Mouse (Mus musculus): ENCODE measurements at regions not wholly inside any gene's neighbourhood (a gene's known extent, or its start where the extent isn't known, plus 50 kb on each side); places are given as distances from the start of the nearest gene placed in this dataset.

DNA sequence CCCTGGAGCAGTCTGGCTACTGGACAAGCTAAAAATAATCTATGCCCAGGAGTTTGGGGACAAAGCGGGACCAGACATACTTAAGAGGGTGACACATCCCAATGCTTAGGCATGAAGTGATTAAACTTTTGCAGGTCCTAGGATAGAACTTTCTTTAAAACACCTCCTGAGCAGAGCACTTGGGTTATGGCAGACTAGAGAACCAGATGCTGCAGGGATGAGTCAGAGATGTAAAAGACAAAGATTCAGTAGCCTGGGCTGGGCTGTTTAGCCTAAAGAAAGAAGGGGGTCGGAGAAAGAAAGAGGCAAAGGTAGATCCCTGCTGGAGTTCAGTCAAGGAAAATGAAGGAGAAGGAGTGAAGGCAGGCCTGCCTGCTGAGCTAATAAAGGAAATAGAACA lies 249.0 kb downstream of the Pax3 start:
- Histone ChIP-seq H3K27ac (ENCODE audit: low read depth, low read length) (no peak overlapping the region), H3K9me3 (ENCODE audit: control insufficient read depth, low read length) (no peaks in the 10 kb centered on the region), H3K9ac (replicated peaks; ENCODE audit: low read depth, low read length) (no peak overlapping the region), H3K4me3 (ENCODE audit: low read depth, low read length) (no peak overlapping the region), H3K4me2 (ENCODE audit: low read depth, low read length) (no peak overlapping the region), H3K27me3 (ENCODE audit: control insufficient read depth, insufficient read depth, low read length) (no peaks in the 10 kb centered on the region), H3K4me1 (ENCODE audit: control insufficient read depth, insufficient read depth, low read length) (no peaks in the 10 kb centered on the region), H3K36me3 (ENCODE audit: control insufficient read depth, insufficient read depth, low read length) (no peaks in the 10 kb centered on the region)
- 78% methylated on average over 2 of the region's 2 CpGs for WGBS
- ATAC-seq (ENCODE audit: low read depth): no peak

DNA sequence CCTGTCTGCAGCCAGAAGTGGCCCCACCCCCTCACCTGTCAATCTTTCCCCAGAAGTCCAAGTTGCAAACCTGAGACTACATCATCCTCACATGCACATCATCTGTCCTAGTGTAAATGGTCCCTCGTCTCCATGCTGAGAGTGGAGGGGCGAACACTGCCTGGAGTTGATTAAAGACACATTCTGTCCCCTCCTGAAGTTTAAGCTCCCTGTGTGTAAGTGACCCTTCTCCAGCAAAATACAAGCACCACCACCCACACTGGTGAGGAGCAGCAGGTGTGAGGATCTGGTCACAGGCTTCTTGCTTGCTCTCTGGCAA lies 252.6 kb downstream of the Pax3 start:
- Histone ChIP-seq H3K36me3 (ENCODE audit: control insufficient read depth, insufficient read depth, low read length) (no peaks in the 10 kb centered on the region), H3K9me3 (ENCODE audit: control insufficient read depth, low read length) (no peaks in the 10 kb centered on the region), H3K4me2 (ENCODE audit: low read depth, low read length) (no peak overlapping the region), H3K4me1 (ENCODE audit: control insufficient read depth, insufficient read depth, low read length) (no peaks in the 10 kb centered on the region), H3K27me3 (ENCODE audit: control insufficient read depth, insufficient read depth, low read length) (no peaks in the 10 kb centered on the region), H3K4me3 (ENCODE audit: low read depth, low read length) (no peak overlapping the region), H3K9ac (replicated peaks; ENCODE audit: low read depth, low read length) (no peak overlapping the region), H3K27ac (ENCODE audit: low read depth, low read length) (no peak overlapping the region)
- no peak for ATAC-seq (ENCODE audit: low read depth)
- WGBS: 67% methylated on average over 2 of the region's 2 CpGs

DNA sequence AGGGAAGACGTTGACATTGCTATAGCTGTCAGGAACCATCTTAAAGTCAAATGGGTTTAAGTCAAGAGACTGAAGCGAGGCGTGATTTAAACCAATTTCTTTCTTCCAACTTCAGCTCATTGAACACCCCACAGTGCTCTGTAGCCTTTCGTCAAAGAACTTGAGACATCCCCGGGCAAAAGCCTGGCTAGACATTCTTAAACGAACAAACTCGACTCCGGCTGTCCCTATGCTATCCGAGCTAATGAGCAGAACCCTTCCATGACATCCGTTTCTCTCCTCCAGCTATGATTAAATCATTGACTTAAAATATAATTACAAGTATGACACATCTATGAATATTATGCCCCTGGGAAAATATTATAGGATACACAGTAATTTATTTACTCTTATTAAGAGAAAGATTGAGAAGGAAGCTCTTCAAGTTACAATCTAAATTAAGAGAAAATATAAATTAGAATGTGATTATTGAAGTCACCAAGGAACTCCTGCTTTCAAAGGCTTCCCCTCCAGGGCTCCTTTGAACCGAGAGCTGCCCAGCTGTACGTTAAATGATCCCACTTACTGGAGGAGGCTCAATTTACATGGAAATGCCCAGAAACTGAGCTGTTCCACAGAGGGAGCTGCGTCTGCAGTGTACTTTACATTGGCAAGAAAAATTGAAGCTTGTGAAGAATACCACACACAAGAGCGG lies 253.2 kb downstream of the Pax3 start:
- Histone ChIP-seq H3K27me3 (ENCODE audit: control insufficient read depth, insufficient read depth, low read length) (no peaks in the 10 kb centered on the region), H3K4me3 (ENCODE audit: low read depth, low read length) (no peak overlapping the region), H3K27ac (ENCODE audit: low read depth, low read length) (no peak overlapping the region), H3K4me1 (ENCODE audit: control insufficient read depth, insufficient read depth, low read length) (no peaks in the 10 kb centered on the region), H3K9me3 (ENCODE audit: control insufficient read depth, low read length) (no peaks in the 10 kb centered on the region), H3K36me3 (ENCODE audit: control insufficient read depth, insufficient read depth, low read length) (no peaks in the 10 kb centered on the region), H3K9ac (replicated peaks; ENCODE audit: low read depth, low read length) (no peak overlapping the region), H3K4me2 (ENCODE audit: low read depth, low read length) (no peak overlapping the region)
- no peak for ATAC-seq (ENCODE audit: low read depth)
- 48% methylated on average over 14 of the region's 14 CpGs for WGBS

DNA sequence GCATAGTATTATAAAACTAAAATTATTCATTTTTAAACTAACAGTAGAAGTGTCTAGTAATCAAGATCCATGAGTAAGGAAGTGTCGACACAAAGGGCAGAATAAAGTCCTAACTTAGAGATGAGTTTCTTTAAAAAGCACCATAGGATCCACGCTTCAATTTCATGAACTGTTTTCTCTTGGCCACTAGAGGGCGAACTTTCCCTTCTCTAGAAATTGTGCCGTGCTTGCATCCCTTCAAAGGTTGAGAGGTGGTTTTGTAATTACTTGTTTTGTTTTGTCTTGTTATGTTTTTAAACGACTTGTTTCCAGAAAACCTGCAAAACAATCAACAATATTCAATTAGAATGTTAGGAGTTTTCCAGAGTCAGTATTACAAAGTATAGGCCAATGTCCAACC lies 253.8 kb downstream of the Pax3 start:
- Histone ChIP-seq H3K4me3 (ENCODE audit: low read depth, low read length) (no peak overlapping the region), H3K9ac (replicated peaks; ENCODE audit: low read depth, low read length) (no peak overlapping the region), H3K4me2 (ENCODE audit: low read depth, low read length) (no peak overlapping the region), H3K27ac (ENCODE audit: low read depth, low read length) (no peak overlapping the region), H3K9me3 (ENCODE audit: control insufficient read depth, low read length) (no peaks in the 10 kb centered on the region), H3K4me1 (ENCODE audit: control insufficient read depth, insufficient read depth, low read length) (no peaks in the 10 kb centered on the region), H3K36me3 (ENCODE audit: control insufficient read depth, insufficient read depth, low read length) (no peaks in the 10 kb centered on the region), H3K27me3 (ENCODE audit: control insufficient read depth, insufficient read depth, low read length) (no peaks in the 10 kb centered on the region)
- no peak for ATAC-seq (ENCODE audit: low read depth)
- WGBS: 4% methylated on average over 5 of the region's 5 CpGs

DNA sequence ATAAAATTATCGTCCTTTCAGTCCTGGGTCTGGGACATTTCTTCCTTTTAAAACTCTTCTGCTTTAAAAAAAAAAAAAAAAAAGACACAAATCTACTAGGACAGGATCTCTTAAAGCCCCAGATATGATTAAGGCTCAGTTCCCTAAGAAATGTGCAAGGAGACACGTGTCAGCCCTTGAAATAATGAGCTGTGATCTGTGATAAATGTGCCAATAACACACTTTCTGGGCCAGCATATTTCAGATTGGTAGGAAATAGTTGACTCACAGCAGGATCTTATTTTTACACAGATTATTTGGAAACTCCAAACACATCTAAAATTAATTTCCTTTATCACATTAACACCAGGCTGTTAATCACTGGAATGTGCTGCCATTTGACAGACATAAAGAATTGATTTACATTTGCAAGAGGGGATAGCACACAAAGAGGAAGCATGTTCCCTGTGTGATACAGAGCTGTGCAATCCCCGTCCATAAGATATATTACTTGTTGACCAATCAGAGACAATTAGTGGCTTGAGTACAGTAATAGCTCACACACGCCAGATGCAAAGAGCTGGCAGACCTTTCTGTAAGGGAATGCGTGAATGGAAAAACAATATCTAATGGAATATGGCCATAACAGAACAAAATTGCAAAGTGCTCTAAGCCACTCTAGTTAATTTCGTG lies 263.7 kb downstream of the Pax3 start:
- H3K9ac ChIP-seq (replicated peaks; ENCODE audit: low read depth, low read length): no peak overlapping the region
- H3K36me3 ChIP-seq (ENCODE audit: control insufficient read depth, insufficient read depth, low read length): no peaks in the 10 kb centered on the region
- no peaks in the 10 kb centered on the region for H3K27me3 ChIP-seq (ENCODE audit: control insufficient read depth, insufficient read depth, low read length)
- no peak overlapping the region for H3K4me2 ChIP-seq (ENCODE audit: low read depth, low read length)
- 45% methylated on average over 6 of the region's 6 CpGs for WGBS
- peaks cover 4% of the 10 kb centered on the region; the same call in 1 of the 2 replicates for H3K4me1 ChIP-seq (ENCODE audit: control insufficient read depth, insufficient read depth, low read length)
- no peak overlapping the region for H3K4me3 ChIP-seq (ENCODE audit: low read depth, low read length)
- H3K9me3 ChIP-seq (ENCODE audit: control insufficient read depth, low read length): no peaks in the 10 kb centered on the region
- ATAC-seq (ENCODE audit: low read depth): peak; percentile 64; the same call in 1 of the 2 replicates
- H3K27ac ChIP-seq (ENCODE audit: low read depth, low read length): no peak overlapping the region

DNA sequence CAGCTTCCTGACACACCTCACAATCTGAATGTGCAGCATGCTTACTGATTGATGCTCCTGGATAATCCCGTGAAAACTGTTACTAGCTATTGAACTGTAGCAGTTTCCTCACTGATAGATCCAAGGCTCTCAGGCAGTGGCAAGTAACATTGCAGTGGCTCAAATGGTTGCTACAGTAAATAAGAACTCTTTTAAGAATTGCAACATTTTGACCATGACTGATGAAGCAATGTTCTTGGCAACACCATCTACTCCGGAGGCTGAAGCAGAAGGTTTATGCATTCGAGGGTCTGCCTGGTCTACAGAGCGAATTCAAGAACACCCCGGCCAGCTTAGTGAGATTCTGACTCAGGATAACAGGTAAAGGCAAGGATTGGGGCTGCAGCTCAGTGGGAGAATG lies 264.7 kb downstream of the Pax3 start:
- no peak overlapping the region for H3K4me3 ChIP-seq (ENCODE audit: low read depth, low read length)
- H3K9me3 ChIP-seq (ENCODE audit: control insufficient read depth, low read length): no peaks in the 10 kb centered on the region
- no peak overlapping the region for H3K4me2 ChIP-seq (ENCODE audit: low read depth, low read length)
- no peak overlapping the region for H3K27ac ChIP-seq (ENCODE audit: low read depth, low read length)
- no peak for ATAC-seq (ENCODE audit: low read depth)
- no peaks in the 10 kb centered on the region for H3K27me3 ChIP-seq (ENCODE audit: control insufficient read depth, insufficient read depth, low read length)
- peaks cover 4% of the 10 kb centered on the region; the same call in 1 of the 2 replicates for H3K4me1 ChIP-seq (ENCODE audit: control insufficient read depth, insufficient read depth, low read length)
- no peaks in the 10 kb centered on the region for H3K36me3 ChIP-seq (ENCODE audit: control insufficient read depth, insufficient read depth, low read length)
- 79% methylated on average over 5 of the region's 5 CpGs for WGBS
- H3K9ac ChIP-seq (replicated peaks; ENCODE audit: low read depth, low read length): no peak overlapping the region

DNA sequence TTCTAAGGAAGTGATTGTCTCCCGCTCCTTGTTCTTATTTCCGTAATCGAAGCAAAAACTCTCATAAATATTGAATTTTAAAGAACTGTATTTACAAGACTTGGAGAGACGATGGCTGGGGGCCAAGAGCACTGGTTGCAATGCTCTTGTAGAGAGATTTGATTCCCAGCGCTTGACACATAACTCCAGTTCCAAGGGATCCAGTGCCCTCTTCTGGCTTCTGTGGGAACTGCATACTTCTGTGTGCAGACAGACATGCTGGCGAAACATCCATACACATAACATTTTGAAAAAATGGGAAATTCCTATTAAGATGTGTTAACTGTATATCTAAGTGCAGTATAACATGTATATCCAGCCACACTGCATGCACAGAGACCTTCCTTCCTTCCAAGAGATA lies 266.3 kb downstream of the Pax3 start:
- no peak overlapping the region for H3K4me2 ChIP-seq (ENCODE audit: low read depth, low read length)
- no peak overlapping the region for H3K4me3 ChIP-seq (ENCODE audit: low read depth, low read length)
- no peak overlapping the region for H3K27ac ChIP-seq (ENCODE audit: low read depth, low read length)
- H3K36me3 ChIP-seq (ENCODE audit: control insufficient read depth, insufficient read depth, low read length): no peaks in the 10 kb centered on the region
- ATAC-seq (ENCODE audit: low read depth): no peak
- no peaks in the 10 kb centered on the region for H3K27me3 ChIP-seq (ENCODE audit: control insufficient read depth, insufficient read depth, low read length)
- no peak overlapping the region for H3K9ac ChIP-seq (replicated peaks; ENCODE audit: low read depth, low read length)
- peaks cover 4% of the 10 kb centered on the region; the same call in 1 of the 2 replicates for H3K4me1 ChIP-seq (ENCODE audit: control insufficient read depth, insufficient read depth, low read length)
- 89% methylated on average over 6 of the region's 6 CpGs for WGBS
- no peaks in the 10 kb centered on the region for H3K9me3 ChIP-seq (ENCODE audit: control insufficient read depth, low read length)

DNA sequence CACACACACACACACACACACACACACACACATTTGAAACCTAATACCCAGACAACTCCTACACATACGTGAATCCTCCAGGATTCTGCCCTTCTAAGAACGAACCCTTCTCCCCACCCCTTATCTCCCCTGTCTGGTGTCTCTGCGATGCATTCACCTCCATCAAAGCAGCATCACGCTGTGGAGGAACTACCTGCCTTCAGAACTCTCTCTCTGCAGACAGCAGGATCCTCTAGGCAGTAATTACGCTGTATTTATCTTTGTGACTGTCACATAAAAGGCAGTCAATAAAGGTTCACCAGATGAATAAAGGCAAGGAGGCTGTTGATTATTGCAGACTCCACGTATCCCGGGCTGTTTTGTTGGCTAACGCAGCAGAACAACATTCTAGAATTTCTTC lies 267.4 kb downstream of the Pax3 start:
- H3K4me3 ChIP-seq (ENCODE audit: low read depth, low read length): no peak overlapping the region
- H3K9me3 ChIP-seq (ENCODE audit: control insufficient read depth, low read length): no peaks in the 10 kb centered on the region
- H3K27me3 ChIP-seq (ENCODE audit: control insufficient read depth, insufficient read depth, low read length): no peaks in the 10 kb centered on the region
- no peak overlapping the region for H3K4me2 ChIP-seq (ENCODE audit: low read depth, low read length)
- peak; percentile 36; the same call in 1 of the 2 replicates for ATAC-seq (ENCODE audit: low read depth)
- H3K4me1 ChIP-seq (ENCODE audit: control insufficient read depth, insufficient read depth, low read length): peaks cover 4% of the 10 kb centered on the region; the same call in 1 of the 2 replicates
- H3K27ac ChIP-seq (ENCODE audit: low read depth, low read length): no peak overlapping the region
- no peak overlapping the region for H3K9ac ChIP-seq (replicated peaks; ENCODE audit: low read depth, low read length)
- no peaks in the 10 kb centered on the region for H3K36me3 ChIP-seq (ENCODE audit: control insufficient read depth, insufficient read depth, low read length)
- 12% methylated on average over 8 of the region's 8 CpGs for WGBS

DNA sequence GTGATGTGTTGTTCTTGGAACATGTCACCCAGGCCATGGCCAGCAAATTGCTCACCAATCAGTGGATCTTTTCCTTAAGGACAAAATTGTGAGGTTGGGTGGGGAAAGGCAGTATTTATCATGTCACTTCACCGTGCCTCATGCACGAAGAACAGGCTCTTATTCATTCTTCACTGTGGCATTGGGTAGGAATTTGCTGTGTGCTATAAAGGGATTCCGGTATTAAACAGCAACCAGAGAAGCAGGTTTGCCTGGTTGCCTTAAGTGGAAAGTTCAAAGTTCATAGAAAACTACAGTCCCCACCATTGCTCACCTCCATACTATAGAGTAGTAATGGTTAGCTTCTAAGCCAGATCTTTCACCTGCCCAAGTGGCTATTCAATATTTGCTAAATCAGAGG lies 270.8 kb downstream of the Pax3 start:
- Histone ChIP-seq H3K9me3 (ENCODE audit: control insufficient read depth, low read length) (no peaks in the 10 kb centered on the region), H3K4me2 (ENCODE audit: low read depth, low read length) (no peak overlapping the region), H3K27ac (ENCODE audit: low read depth, low read length) (no peak overlapping the region), H3K9ac (replicated peaks; ENCODE audit: low read depth, low read length) (no peak overlapping the region), H3K4me1 (ENCODE audit: control insufficient read depth, insufficient read depth, low read length) (no peaks in the 10 kb centered on the region), H3K36me3 (ENCODE audit: control insufficient read depth, insufficient read depth, low read length) (no peaks in the 10 kb centered on the region), H3K4me3 (ENCODE audit: low read depth, low read length) (no peak overlapping the region), H3K27me3 (ENCODE audit: control insufficient read depth, insufficient read depth, low read length) (no peaks in the 10 kb centered on the region)
- 92% methylated on average over 3 of the region's 3 CpGs for WGBS
- no peak for ATAC-seq (ENCODE audit: low read depth)
